Mouse (Mus musculus) gastrocnemius, postnatal 14 days (tissue): ENCODE results near the gene E2f2. TPM values are rescaled to one million over a fixed set of nuclear protein-coding genes. Genes with fewer than 3 reads are reported as not detected.

Source experiments
- DNase-seq: peaks from one replicate; pipeline ENCODE4 v3.0.0; 2021; ENCODE audit warnings: mixed read lengths
- intact Hi-C: fragments of 180-260 bp; cut with DNase I; formaldehyde crosslinking; loops from one replicate; pipeline ENCODE4 v1.15.1; 2025; ENCODE audit warnings: low total_unique reads
- total RNA-seq, 2 experiments: library from RNA; stranded (reverse); gene quantifications; 2 replicates each; pipeline ENCODE4 v1.2.3; 2021

Gene E2f2
- total RNA-seq, 2 experiments from 2014 or later = 4.0 to 6.5 TPM

DNA sequence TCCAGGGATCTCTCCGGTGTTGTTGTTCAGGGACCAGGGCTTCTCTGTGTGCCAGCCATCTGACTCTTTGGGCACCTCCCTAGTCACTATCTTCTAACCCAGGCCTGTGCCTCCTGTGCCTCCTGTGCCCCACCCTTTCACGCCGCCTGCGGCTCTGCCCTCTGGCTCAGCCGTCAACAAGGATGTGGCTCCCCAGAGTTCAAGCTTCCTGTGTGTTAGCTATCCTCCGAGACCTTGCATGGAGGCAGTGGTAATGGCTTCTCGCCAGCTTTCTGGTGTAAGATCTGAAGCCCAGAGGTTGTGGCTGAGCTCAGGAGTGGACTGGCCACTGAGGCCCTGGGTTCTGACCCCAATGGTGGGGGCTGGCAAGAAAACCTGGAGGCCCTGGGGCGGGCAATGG is 17.7 kb downstream of the E2f2 start:
- intact Hi-C loops = no loop called here
- DNase-seq = no peak

GRCm38 (mm10) chr4:136193571-136193970 is 21.4 kb downstream of the E2f2 start:
- intact Hi-C loops = no loop called here
- no peak for DNase-seq

GRCm38 (mm10) chr4:136195029-136195428 is 22.8 kb downstream of the E2f2 start:
- no peak for DNase-seq
- intact Hi-C loops = no loop called here

DNA sequence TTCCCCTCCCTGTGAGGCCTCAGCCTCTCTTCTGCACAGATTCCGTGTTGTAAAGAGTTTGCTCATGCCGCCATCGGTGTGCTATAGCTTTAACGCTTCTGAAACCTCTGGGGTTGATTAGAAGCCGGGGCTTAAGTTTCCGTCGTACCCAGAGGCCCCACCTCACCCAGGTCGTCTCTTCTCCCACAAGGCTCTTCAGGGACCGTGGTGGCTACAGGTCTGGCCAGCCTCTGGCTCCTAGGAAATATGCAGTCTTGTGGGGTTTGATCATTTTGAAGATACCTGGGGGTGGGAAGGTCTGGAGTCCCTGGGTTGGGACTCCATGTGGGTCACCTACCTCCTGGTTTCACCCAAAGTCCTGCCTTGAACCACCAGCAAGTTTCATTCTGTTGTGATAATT is 23.4 kb downstream of the E2f2 start:
- intact Hi-C loops = no loop called here
- no peak for DNase-seq

DNA sequence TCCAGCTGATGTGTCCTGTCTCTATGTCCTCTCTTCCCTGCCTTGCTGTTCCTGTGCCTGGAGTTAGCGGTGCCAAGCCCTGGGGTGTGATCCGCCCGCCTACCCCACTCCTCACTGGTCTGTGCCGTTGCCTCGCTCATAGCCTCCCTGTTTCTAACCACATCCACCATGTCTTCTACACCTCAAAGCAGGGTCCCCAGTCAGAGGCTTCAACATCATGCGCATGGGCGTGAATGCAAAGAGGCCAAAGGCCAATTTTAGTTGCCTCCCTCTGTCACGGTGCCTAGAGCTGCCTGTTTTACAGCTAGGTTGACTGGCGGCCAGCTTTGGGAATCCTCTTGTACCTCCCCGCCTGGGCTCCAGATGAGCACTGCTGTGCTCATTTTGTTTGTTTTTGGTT is 24.0 kb downstream of the E2f2 start:
- intact Hi-C loops = no loop called here
- no peak for DNase-seq

- intact Hi-C loops = loop anchor here (2.0 kb wide), 1 partner anchor 34 kb away; no protein-coding TSS in a partner anchor
- DNase-seq = no peak
These were observed 26.7 kb downstream of the E2f2 start for GRCm38 (mm10) chr4:136198846-136199245.

- no peak for DNase-seq
- intact Hi-C loops = loop anchor here (2.0 kb wide), 1 partner anchor 35 kb away; no protein-coding TSS in a partner anchor
These were observed 27.5 kb downstream of the E2f2 start for GRCm38 (mm10) chr4:136199562-136200292.

DNA sequence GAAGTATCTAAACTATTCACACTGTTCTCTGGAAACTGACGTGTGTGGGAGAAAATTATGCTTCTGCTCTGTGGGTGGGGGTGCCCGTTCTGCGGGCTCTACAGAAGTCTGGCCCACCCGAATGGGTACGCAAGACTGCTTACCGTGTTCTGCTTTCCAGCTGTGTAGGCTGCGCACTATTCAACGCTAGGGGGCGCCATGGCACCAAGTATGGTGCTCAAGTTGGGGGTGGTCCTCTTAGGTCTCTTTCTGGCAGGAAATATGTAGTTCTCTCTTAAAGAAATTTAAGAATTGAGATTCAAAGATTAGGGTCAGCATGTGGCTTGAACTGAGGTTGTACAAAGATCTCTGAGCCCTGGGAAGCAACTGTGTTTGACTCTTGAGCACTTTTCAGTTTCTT is 30.3 kb downstream of the E2f2 start:
- intact Hi-C loops = loop anchor here (2.0 kb wide), 1 partner anchor 38 kb away; no protein-coding TSS in a partner anchor
- peak; percentile 83 for DNase-seq

GRCm38 (mm10) chr4:136204775-136205174 is 32.6 kb downstream of the E2f2 start:
- DNase-seq = no peak
- intact Hi-C loops = no loop called here

- intact Hi-C loops = no loop called here
These were observed 34.1 kb downstream of the E2f2 start, which contains the start of gene Asap3 for GRCm38 (mm10) chr4:136206033-136206893. Gene Asap3 (plus strand): TSS chr4:136206365.

GRCm38 (mm10) chr4:136206943-136207342 is 34.7 kb downstream of the E2f2 start:
- intact Hi-C loops = no loop called here

More at GRCm38 (mm10) chr4:136206033-136206893, 34.1 kb downstream of the E2f2 start, which contains the start of gene Asap3:
- DNase-seq = peak; percentile 99

GRCm38 (mm10) chr4:136210931-136211330 is 38.7 kb downstream of the E2f2 start:
- intact Hi-C loops = no loop called here
- DNase-seq = no peak

More at GRCm38 (mm10) chr4:136206943-136207342, 34.7 kb downstream of the E2f2 start:
- DNase-seq = peak; percentile 16

DNA sequence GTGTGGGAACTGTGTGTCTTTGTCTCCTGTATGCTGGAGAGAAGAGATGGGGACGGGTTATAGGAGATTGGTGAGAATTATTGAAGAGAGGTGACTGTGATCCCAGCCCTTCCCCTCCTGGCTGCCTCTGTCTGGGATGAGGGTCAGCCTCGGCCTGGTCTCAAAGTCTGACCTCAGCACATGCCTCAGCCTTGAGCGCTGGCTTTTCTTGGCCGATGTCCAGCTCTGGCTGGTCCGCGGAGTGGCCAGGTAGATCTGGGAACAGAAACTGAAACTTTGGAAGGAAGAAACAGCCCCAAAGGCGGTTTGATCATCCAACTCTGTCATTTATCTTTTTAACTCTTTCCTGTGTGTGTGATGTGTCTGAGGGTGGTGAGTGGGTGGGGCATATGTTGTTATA is 41.4 kb downstream of the E2f2 start:
- intact Hi-C loops = no loop called here
- DNase-seq = peak; percentile 53

- intact Hi-C loops = no loop called here
These were observed 42.6 kb downstream of the E2f2 start for GRCm38 (mm10) chr4:136214828-136215227.

DNA sequence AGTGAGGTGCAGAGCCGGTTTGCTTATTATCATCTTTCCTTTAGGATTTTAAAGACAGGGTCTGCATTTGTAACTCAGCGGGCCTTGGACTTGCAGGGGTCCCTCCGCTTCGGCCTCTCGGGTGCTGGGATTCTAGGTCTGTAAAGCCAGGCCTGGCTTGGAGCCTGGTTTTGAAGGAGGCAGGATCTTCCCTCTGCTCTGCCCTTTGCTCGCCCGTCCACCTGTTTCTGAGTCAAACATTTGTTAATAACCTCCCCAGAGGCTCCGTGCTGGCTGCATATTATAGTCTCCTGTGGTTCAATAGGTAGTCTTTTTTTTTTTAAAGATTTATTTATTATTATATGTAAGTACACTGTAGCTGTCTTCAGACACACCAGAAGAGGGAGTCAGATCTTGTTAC is 43.4 kb downstream of the E2f2 start:
- intact Hi-C loops = no loop called here
- no peak for DNase-seq

More at GRCm38 (mm10) chr4:136214828-136215227, 42.6 kb downstream of the E2f2 start:
- no peak for DNase-seq

DNA sequence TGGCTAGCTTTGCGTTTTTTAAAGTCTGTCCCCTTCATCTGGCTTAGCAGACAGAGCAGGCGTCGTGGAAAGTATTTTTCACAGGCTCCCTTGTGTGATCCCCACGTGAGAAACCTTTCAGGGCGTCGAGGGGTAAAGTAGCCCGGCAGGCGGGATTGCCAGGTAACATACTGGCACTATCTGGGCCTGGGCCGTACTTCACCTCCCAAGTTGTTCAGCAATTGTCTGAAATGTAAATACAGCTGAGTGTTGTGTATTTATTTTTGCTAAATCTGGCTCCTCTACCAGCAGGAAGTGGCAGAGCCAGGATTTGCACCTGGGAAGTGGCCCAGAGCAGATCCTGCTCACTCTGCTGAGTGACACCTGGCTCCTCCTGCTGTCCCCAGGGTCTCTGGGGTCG is 44.9 kb downstream of the E2f2 start:
- no peak for DNase-seq
- intact Hi-C loops = no loop called here

DNA sequence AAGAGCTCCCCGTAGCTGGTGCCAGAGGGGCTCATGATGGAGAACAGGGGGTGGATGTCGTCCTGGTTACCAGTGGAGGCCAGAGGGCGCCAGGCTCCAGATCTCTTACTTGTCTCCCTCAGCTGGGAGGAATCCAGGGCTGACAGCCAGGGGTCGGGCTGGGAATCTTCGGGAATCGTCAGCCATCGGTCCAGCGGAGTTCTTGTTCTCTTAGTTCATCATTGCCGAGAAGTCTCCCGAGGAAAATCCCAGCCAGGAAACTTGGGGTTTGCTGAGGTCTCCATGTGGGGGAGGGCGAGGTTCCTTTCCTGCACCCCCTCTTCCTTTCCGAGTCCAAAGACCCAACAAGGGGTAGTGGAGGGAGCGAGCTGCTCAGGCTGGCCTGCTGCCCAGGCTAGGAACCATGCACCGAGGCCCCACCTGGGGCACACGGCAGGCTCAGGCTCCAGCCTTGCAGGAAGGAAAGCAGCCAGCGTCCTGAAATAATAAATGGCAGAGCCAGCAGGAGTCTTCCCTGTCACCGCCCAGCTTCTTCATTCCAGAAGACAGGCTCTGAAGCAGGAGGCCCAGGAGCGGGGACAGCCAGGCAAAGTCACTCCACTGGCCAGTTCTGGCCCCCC is 46.5 kb downstream of the E2f2 start:
- intact Hi-C loops = no loop called here
- peak; percentile 95 for DNase-seq

GRCm38 (mm10) chr4:136220133-136220775 is 48.1 kb downstream of the E2f2 start:
- intact Hi-C loops = no loop called here
- no peak for DNase-seq

GRCm38 (mm10) chr4:136223549-136224239 is 51.5 kb downstream of the E2f2 start:
- intact Hi-C loops = no loop called here

More at GRCm38 (mm10) chr4:136223549-136224239, 51.5 kb downstream of the E2f2 start:
- no peak for DNase-seq
